Mouse (Mus musculus) testis, adult 2 months (tissue): ENCODE measurements around the gene Skp2. TPM values are rescaled to one million over a fixed set of nuclear protein-coding genes. Genes with fewer than 3 reads are reported as not detected.

Experiments
- H3K27ac ChIP-seq: fragments of 200-500 bp; 2 replicates; pipeline ENCODE4 v1.5.1; 2012; ENCODE audit warnings: low read depth, low read length; ENCODE audit not compliant: control insufficient read depth, insufficient read depth
- H3K27me3 ChIP-seq: fragments of 200-500 bp; 2 replicates; pipeline ENCODE4 v1.6.1; 2012; ENCODE audit warnings: mild to moderate bottlenecking, low read length, moderate library complexity; ENCODE audit not compliant: control insufficient read depth, insufficient read depth
- H3K36me3 ChIP-seq: fragments of 200-500 bp; 2 replicates; pipeline ENCODE4 v1.6.1; 2012; ENCODE audit warnings: mild to moderate bottlenecking, low read length; ENCODE audit not compliant: control insufficient read depth, insufficient read depth
- H3K4me1 ChIP-seq: fragments of 200-500 bp; 2 replicates; pipeline ENCODE4 v1.6.1; 2012; ENCODE audit warnings: low read length; ENCODE audit not compliant: control insufficient read depth, insufficient read depth
- H3K4me3 ChIP-seq: fragments of 200-500 bp; 2 replicates; pipeline ENCODE4 v1.5.1; 2012; ENCODE audit warnings: low read depth, mild to moderate bottlenecking, low read length, moderate library complexity, mixed read lengths; ENCODE audit not compliant: control insufficient read depth
- CTCF ChIP-seq: fragments of 200-500 bp; IDR thresholded peaks from 2 replicates; pipeline ENCODE4 v1.5.1; 2012; ENCODE audit warnings: low read depth, mild to moderate bottlenecking, inconsistent platforms, low read length, moderate library complexity; ENCODE audit not compliant: control insufficient read depth, insufficient read depth, insufficient replicate concordance
- POLR2A ChIP-seq: fragments of 200-500 bp; IDR thresholded peaks from 2 replicates; pipeline ENCODE4 v1.6.1; 2012; ENCODE audit warnings: low read depth, mild to moderate bottlenecking, inconsistent platforms, low read length, moderate library complexity; ENCODE audit not compliant: control insufficient read depth
- polyA plus RNA-seq: library from polyadenylated mRNA; depleted of rRNA; stranded (reverse); fragments of >200 nt; gene quantifications from 2 replicates; pipeline ENCODE4 v1.2.3, GENCODE M21; 2012

Skp2 gene
- polyA plus RNA-seq, 1 experiment = 149 TPM

DNA sequence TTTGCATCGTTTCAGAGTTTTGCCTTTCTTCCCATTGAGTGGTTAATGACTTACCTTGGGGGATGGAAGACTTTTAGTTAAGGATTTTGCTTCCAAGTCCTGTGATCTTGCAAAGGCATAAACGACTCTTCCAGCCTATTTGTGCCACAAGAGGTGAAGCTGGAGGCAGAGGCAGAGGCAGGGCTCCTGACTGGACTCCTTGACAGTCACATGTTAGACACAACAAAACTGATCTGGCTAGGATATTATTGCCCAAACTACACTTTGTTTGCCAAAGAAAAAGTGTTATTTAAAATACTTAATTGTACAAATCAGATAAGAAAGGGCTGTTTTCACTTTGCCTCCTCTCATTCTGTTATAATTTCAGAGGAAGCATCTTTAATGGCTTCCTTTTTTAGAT, 81.1 kb downstream of the Skp2 start:
- Histone ChIP-seq H3K27me3 (no peaks in the 10 kb centered on the region), H3K4me3 (no peak overlapping the region), H3K4me1 (peaks cover 15% of the 10 kb centered on the region), H3K36me3 (no peaks in the 10 kb centered on the region), H3K27ac (no peak overlapping the region)
- no peak for TF ChIP-seq POLR2A
- no peak for TF ChIP-seq CTCF

- peaks cover 13% of the 10 kb centered on the region for H3K4me1 ChIP-seq
Observed at GRCm38 (mm10) chr15:9073684-9074083, 81.5 kb downstream of the Skp2 start.

DNA sequence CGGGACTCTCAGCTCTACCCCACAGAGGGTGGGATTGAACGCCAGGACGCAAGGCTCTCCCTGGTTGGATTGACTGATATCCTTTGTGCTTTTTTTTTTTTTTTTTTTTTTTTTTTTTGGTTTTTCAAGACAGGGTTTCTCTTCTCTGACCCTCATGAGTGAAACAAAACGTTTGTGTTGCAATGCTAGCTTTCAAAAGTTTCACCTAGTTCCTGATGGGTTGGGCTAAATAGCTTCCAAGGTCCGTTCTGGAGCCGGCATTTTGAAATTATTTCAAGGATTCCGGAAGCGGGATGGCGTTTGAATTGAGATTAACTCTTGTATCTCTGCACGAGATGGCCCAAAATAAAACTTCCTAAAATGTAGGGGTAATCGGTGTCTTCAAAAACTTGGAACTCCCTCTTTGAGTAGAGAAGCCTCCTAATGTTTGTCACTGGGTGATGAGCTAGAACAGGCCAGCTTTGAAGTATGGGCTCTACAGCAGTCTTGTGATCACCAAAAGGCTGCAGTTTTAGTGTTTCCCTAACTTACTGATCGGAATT, 82.1 kb downstream of the Skp2 start:
- no peaks in the 10 kb centered on the region for H3K27me3 ChIP-seq
- no peak for TF ChIP-seq POLR2A
- no peak for TF ChIP-seq CTCF
- no peak overlapping the region; the same call in 1 of the 2 replicates for H3K27ac ChIP-seq
- peaks cover 13% of the 10 kb centered on the region for H3K4me1 ChIP-seq
- H3K36me3 ChIP-seq = no peaks in the 10 kb centered on the region
- H3K4me3 ChIP-seq = peak overlapping the region; percentile 9; the same call in 1 of the 2 replicates

More at GRCm38 (mm10) chr15:9073684-9074083, 81.5 kb downstream of the Skp2 start:
- TF ChIP-seq POLR2A = no peak
- no peak for TF ChIP-seq CTCF
- H3K36me3 ChIP-seq = no peaks in the 10 kb centered on the region
- no peaks in the 10 kb centered on the region for H3K27me3 ChIP-seq
- no peak overlapping the region for H3K4me3 ChIP-seq
- no peak overlapping the region; the same call in 1 of the 2 replicates for H3K27ac ChIP-seq

- no peak for TF ChIP-seq CTCF
- TF ChIP-seq POLR2A = no peak
- Histone ChIP-seq H3K4me3 (peak overlapping the region; percentile 9; the same call in 1 of the 2 replicates), H3K27ac (no peak overlapping the region), H3K27me3 (no peaks in the 10 kb centered on the region), H3K36me3 (no peaks in the 10 kb centered on the region), H3K4me1 (peaks cover 13% of the 10 kb centered on the region)
Observed at GRCm38 (mm10) chr15:9072630-9073029, 82.6 kb downstream of the Skp2 start.

GRCm38 (mm10) chr15:9071556-9072544, 83.4 kb downstream of the Skp2 start:
- Histone ChIP-seq H3K4me3 (peak overlapping the region; percentile 92), H3K27ac (peak overlapping the region; percentile 74), H3K4me1 (peaks cover 13% of the 10 kb centered on the region), H3K27me3 (no peaks in the 10 kb centered on the region), H3K36me3 (no peaks in the 10 kb centered on the region)
- TF ChIP-seq CTCF = no peak
- TF ChIP-seq POLR2A = 0 out of 2 replicates have a peak, but pooled peaks have one; percentile 21

DNA sequence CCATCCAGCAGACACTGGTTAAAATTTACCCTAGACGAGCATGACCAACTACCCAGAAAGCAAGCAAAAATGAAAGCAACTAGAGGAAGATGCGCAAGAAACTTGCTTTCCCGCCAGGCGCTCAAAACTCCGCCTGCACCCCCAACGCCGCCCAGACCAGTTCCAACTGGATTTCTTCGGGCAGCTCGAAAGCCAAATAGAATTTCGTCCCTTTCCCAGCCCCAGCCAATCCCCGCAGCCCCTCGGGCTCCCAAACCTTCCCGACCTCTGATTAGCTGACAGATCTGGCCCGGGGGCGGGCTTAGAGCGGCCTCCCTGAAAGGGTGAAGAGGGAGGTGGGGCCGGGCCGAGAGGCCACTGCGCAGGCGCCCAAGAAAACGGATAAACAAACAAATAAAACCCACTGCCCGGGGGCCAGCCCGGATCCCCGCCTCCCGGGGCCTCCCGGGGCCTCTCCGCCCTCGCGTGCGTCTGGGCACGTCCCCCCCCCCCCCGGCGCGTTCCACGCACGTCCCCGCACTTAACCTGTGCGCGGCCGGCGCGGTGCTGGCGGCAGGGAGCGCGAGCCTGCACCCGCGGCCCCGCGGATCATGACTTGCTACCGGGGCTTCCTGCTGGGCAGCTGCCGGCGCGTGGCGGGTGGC, 84.2 kb downstream of the Skp2 start, which contains the start of gene Nadk2:
TSS of gene Nadk2 (plus strand) at position 349 of the 644 bp plus-strand sequence.
- peak within 1 kb of the TSS; percentile 74 for H3K27ac ChIP-seq
- H3K4me3 ChIP-seq = peak within 1 kb of the TSS; percentile 92
- no peak; the same call in 1 of the 2 replicates for TF ChIP-seq POLR2A
- no peak for TF ChIP-seq CTCF
- no peaks in the 10 kb centered on the region for H3K27me3 ChIP-seq
- H3K4me1 ChIP-seq = peaks cover 13% of the 10 kb centered on the region
- H3K36me3 ChIP-seq = no peaks in the 10 kb centered on the region

DNA sequence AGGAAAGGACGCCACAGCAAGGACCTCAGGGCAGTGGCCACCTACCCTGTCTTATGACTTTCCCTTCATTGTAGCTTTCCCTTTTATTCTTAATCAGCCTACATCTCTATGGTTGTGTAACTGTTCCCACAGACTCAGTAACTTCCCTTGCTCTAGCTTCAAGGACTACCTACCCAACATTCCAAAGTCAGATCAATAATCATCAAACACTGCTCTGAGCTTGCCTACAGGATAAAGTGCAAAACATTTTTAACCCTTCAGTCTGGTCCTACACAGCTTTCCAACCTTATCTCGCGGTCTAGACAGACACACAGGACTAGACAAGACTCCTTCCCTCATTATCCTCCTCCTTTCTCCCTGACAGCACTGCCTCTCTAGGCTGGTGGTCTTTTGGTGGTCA, 84.9 kb downstream of the Skp2 start:
- Histone ChIP-seq H3K36me3 (no peaks in the 10 kb centered on the region), H3K4me1 (peaks cover 13% of the 10 kb centered on the region), H3K4me3 (peak overlapping the region; percentile 92), H3K27me3 (no peaks in the 10 kb centered on the region), H3K27ac (peak overlapping the region; percentile 41)
- TF ChIP-seq POLR2A = no peak
- no peak for TF ChIP-seq CTCF
